Mouse (Mus musculus): ENCODE measurements at regions not wholly inside any gene's neighbourhood (a gene's known extent, or its start where the extent isn't known, plus 50 kb on each side); places are given as distances from the start of the nearest gene placed in this dataset.

DNA sequence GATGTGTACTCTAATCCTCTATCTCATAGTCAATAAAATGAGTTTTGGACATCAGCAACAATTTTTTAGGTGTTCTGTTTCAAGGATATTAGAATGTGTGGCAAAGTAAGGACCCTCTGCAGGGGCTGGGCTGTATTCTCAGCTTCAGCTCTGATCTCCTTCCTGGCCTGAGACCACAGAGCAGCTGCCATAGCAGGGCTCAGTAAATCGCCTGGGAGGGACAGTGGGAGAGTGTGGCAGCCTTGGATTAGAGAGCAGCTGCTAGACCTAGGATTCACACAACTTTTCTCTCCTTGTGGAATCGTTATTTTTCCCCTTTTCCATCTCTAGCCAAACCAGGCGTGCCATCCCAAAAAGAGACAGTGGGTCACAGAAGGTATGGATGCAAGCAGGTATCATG, 222.8 kb downstream of the Cog6 start:
- Histone ChIP-seq H3K4me1 (peaks cover 11% of the 10 kb centered on the region), H3K27ac (no peak overlapping the region), H3K9ac (no peak overlapping the region), H3K4me3 (no peak overlapping the region), H3K4me2 (replicated peaks) (no peak overlapping the region), H3K36me3 (no peaks in the 10 kb centered on the region), H3K9me3 (no peaks in the 10 kb centered on the region), H3K27me3 (no peaks in the 10 kb centered on the region)
- 68% methylated on average over 3 of the region's 3 CpGs for WGBS
- no peak for ATAC-seq (ENCODE audit: low FRiP score, low read depth)

DNA sequence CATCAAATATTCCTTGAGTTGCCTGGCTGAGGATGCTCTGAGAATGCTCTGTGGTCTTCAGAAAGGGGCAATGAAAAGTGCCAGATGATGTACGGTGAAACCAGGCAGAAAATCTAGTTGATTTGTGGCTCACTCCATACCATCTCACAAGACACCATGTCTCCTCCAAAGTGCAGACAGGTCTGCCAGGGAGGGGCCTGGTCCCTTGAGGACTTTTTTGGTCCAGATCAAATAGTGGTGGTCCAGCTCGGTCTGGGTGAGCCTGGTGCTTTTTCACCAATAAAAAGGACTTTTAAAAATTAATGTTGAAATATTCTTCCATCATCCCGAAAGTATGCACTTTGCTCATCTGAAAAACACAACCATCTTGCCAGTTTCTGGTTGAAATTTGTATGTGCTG, 224.2 kb downstream of the Cog6 start:
- peaks cover 5% of the 10 kb centered on the region for H3K4me1 ChIP-seq
- no peak for ATAC-seq (ENCODE audit: low FRiP score, low read depth)
- H3K9ac ChIP-seq, result no peak overlapping the region
- H3K9me3 ChIP-seq, result no peaks in the 10 kb centered on the region
- H3K27me3 ChIP-seq, result no peaks in the 10 kb centered on the region
- WGBS, result 82% methylated on average over 3 of the region's 3 CpGs
- H3K4me2 ChIP-seq (replicated peaks), result no peak overlapping the region
- no peaks in the 10 kb centered on the region for H3K36me3 ChIP-seq
- no peak overlapping the region for H3K27ac ChIP-seq
- no peak overlapping the region for H3K4me3 ChIP-seq

DNA sequence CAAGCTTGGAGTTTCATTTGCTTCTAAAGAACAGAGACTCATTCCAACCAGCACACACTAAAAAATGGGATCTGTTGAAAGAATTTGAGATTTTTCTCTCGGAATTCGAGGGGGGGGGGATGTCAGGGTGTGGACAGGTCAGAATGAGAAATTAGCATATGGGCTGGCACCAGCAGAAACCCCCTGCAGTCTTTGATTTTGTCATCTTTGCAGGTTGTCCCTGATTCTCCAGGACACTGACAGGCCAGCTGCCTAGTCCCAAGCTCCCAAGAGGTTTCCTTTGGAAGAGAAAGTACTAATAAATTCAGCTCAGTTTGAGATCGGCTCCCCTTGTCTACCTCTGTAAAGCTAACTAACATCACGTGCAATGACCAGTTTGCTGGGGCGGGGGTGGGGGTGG, 224.9 kb downstream of the Cog6 start:
- H3K4me2 ChIP-seq (replicated peaks), result no peak overlapping the region
- H3K36me3 ChIP-seq, result no peaks in the 10 kb centered on the region
- 40% methylated on average over 5 of the region's 5 CpGs for WGBS
- H3K9ac ChIP-seq, result no peak overlapping the region
- no peak for ATAC-seq (ENCODE audit: low FRiP score, low read depth)
- H3K4me1 ChIP-seq, result no peaks in the 10 kb centered on the region
- H3K27me3 ChIP-seq, result no peaks in the 10 kb centered on the region
- no peaks in the 10 kb centered on the region for H3K9me3 ChIP-seq
- no peak overlapping the region for H3K27ac ChIP-seq
- H3K4me3 ChIP-seq, result no peak overlapping the region

DNA sequence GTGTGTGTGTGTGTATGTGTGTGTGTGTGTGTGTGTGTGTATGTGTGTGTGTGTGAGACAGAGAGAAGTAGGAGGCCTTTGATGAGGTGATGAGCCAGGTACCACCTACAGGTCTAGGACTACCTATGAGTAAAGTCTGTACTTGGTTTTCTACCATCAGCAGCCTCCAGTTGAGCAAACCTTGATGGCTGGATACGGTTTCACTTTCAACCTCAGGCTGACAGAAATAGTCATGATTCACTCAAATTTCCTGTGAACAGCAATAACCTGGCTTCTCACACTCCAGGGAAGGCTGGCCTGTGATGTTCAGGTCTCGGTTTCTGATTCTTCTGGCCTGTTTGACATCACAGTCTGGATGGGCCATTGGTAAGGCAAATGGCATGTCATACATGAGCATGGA, 226.1 kb downstream of the Cog6 start:
- no peak overlapping the region for H3K9ac ChIP-seq
- H3K27ac ChIP-seq, result no peak overlapping the region
- no peaks in the 10 kb centered on the region for H3K27me3 ChIP-seq
- no peak for ATAC-seq (ENCODE audit: low FRiP score, low read depth)
- no peaks in the 10 kb centered on the region for H3K9me3 ChIP-seq
- H3K4me3 ChIP-seq, result no peak overlapping the region
- H3K4me2 ChIP-seq (replicated peaks), result no peak overlapping the region
- 92% methylated on average over 2 of the region's 2 CpGs for WGBS
- no peaks in the 10 kb centered on the region for H3K4me1 ChIP-seq
- H3K36me3 ChIP-seq, result no peaks in the 10 kb centered on the region

DNA sequence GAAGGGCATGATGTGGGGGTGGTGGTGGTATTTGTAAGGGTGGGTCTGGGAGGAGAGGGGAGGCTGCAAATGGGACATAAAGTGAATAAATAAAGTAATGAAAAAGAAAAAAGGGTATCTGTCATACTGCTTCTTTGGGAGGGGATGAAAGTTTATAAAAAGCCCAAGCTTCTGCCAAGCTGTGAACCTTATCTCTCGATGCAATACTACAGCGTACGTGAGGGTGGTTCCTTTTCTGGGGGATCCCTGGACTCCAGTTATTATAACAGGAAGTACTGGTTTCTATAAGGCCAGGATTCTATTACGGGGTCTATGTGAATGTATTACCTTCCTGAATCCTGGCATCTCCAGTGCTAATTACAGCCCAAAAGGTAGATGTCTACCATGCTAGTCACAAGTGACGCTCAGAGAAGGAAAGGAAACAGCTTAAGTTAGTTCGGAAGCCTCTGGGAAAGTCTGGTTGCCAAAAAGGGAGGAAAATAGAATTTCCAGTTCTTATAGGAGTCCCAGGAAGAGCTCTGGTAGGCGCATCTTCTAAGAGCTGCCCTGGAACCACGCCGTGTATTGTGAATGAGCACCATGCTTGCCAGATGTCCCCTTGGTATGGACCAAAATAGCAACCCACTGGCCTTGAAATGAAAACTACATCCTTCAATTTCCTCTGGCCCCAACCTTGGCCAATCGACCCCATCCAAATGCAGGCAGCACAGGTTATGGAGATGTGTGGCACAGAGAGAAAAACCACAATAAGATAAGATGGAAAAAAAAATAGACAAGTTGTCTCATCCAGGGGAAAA, 228.9 kb downstream of the Cog6 start:
- H3K9ac ChIP-seq, result no peak overlapping the region
- H3K4me1 ChIP-seq, result peaks cover 5% of the 10 kb centered on the region
- H3K4me2 ChIP-seq (replicated peaks), result no peak overlapping the region
- no peak overlapping the region for H3K27ac ChIP-seq
- H3K9me3 ChIP-seq, result no peaks in the 10 kb centered on the region
- H3K36me3 ChIP-seq, result no peaks in the 10 kb centered on the region
- no peak overlapping the region for H3K4me3 ChIP-seq
- 92% methylated on average over 10 of the region's 10 CpGs for whole genome bisulfite sequencing
- H3K27me3 ChIP-seq, result no peaks in the 10 kb centered on the region
- no peak for ATAC-seq (ENCODE audit: low FRiP score, low read depth)

DNA sequence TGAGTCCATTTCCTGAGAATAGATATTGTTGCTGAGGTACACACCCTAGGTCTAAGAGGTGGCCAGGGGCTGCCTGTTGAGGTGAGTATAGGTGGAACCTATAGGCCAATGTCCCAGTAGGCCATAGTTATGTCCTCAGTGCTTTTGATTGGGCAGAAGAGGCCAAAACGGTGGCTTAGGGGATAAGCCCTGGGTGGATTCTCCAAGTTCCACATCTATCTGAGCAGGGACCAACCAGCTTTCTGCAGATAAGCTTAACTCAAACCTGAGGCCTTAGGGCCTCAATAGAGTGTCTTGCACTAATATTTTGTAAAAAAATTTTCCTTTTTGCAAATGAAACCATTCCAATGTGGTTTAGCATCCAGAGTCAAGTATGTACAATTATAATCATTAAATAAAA, 231.4 kb downstream of the Cog6 start:
- 85% methylated on average over 1 of the region's 1 CpGs for WGBS
- H3K4me1 ChIP-seq, result peaks cover 5% of the 10 kb centered on the region
- H3K36me3 ChIP-seq, result no peaks in the 10 kb centered on the region
- H3K9me3 ChIP-seq, result no peaks in the 10 kb centered on the region
- no peak overlapping the region for H3K9ac ChIP-seq
- H3K4me2 ChIP-seq (replicated peaks), result no peak overlapping the region
- H3K4me3 ChIP-seq, result no peak overlapping the region
- ATAC-seq (ENCODE audit: low FRiP score, low read depth), result no peak
- no peaks in the 10 kb centered on the region for H3K27me3 ChIP-seq
- no peak overlapping the region for H3K27ac ChIP-seq

DNA sequence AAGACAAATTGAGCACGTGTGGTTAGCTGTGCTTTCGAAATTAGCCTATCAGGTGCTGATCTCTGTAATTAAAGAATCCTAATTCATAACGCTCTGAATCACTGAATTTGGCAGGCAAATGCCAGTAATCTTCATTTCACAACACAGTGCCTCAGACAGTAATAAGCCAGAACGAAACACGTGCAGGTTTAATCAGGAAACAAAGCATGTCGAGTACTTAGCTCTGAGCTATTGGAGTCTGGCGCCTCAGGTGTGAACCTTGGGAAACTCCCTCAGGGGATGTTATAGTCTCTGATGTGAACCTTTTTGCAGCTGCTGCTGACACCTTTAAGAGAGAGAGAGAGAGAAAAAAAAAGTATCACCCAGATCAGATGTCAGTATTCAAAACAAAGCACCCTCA, 232.6 kb downstream of the Cog6 start:
- Histone ChIP-seq H3K36me3 (no peaks in the 10 kb centered on the region), H3K4me1 (peaks cover 5% of the 10 kb centered on the region), H3K27me3 (0 out of 2 replicates have a peak, but pooled peaks cover 4% of the 10 kb centered on the region), H3K9me3 (no peaks in the 10 kb centered on the region), H3K4me2 (replicated peaks) (no peak overlapping the region), H3K27ac (no peak overlapping the region), H3K4me3 (no peak overlapping the region), H3K9ac (no peak overlapping the region)
- ATAC-seq (ENCODE audit: low FRiP score, low read depth), result no peak
- 30% methylated on average over 7 of the region's 7 CpGs for WGBS

DNA sequence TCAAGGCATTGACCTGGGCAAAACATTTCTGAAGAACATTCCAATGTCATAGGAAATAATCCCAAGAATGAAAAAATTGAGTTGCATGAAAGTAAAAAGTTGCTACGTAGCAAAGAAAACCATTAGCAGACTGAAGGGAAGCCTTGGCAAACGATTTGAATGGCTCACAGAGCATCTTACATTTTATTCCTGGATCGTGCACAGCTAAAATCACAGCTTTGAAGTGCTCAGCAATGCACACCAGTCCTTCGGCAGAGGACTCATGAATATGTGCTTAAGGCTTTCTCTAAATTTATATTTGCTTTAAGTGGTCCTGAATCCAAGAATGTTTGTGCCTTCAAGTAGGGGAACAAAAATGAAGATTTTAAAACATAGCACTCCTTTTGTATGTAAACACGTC, 234.5 kb downstream of the Cog6 start:
- Histone ChIP-seq H3K4me3 (no peak overlapping the region), H3K36me3 (no peaks in the 10 kb centered on the region), H3K9ac (no peak overlapping the region), H3K9me3 (no peaks in the 10 kb centered on the region), H3K4me1 (peaks cover 5% of the 10 kb centered on the region), H3K27ac (no peak overlapping the region), H3K4me2 (replicated peaks) (no peak overlapping the region), H3K27me3 (0 out of 2 replicates have a peak, but pooled peaks cover 4% of the 10 kb centered on the region)
- 80% methylated on average over 5 of the region's 5 CpGs for WGBS
- no peak for ATAC-seq (ENCODE audit: low FRiP score, low read depth)

DNA sequence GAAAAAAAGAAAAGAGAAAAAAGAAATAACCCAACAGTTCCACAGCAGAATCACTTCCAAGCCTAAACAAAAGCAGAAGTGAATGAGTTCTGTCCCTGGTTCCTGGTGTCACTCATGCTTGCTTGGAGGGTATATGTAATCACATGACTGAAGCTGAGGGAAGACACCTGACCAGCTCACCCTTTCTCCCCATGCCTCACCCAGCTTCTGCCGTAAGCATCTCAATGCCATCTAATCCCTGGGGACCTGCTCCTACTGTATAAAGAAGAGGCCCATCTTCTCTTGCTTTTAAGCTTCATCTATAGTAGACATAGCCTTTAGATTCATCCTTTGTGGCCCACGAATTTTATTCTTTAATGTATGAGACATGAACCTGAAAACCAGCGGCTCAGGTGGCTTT, 235.5 kb downstream of the Cog6 start:
- Histone ChIP-seq H3K4me3 (no peak overlapping the region), H3K4me2 (replicated peaks) (no peak overlapping the region), H3K9ac (no peak overlapping the region), H3K9me3 (no peaks in the 10 kb centered on the region), H3K27ac (no peak overlapping the region), H3K36me3 (no peaks in the 10 kb centered on the region), H3K27me3 (0 out of 2 replicates have a peak, but pooled peaks cover 4% of the 10 kb centered on the region), H3K4me1 (peaks cover 5% of the 10 kb centered on the region)
- ATAC-seq (ENCODE audit: low FRiP score, low read depth), result no peak
- 84% methylated on average over 3 of the region's 3 CpGs for WGBS

DNA sequence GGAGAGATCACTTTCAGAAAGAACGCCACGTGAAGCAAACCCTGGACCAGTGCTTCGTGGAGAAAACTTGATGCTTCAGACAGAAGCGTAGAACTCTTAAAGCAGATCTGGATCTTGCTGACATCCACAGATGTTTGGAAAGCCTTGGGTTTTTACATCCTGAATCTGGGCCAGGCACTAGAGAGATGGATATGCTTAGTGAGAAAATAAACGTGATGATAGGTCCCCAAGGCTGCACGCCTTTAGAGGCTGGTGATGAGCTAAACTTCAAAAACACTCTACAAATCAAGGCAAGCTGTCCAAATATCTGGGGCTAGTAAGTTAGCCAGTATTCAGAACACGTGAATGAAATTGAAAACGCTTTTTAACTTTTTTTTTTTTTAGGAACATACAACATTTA, 236.7 kb downstream of the Cog6 start:
- Histone ChIP-seq H3K27me3 (0 out of 2 replicates have a peak, but pooled peaks cover 4% of the 10 kb centered on the region), H3K4me1 (peaks cover 5% of the 10 kb centered on the region), H3K9me3 (no peaks in the 10 kb centered on the region), H3K9ac (no peak overlapping the region), H3K4me3 (no peak overlapping the region), H3K36me3 (no peaks in the 10 kb centered on the region), H3K4me2 (replicated peaks) (no peak overlapping the region), H3K27ac (no peak overlapping the region)
- WGBS, result 71% methylated on average over 8 of the region's 8 CpGs
- ATAC-seq (ENCODE audit: low FRiP score, low read depth), result no peak

DNA sequence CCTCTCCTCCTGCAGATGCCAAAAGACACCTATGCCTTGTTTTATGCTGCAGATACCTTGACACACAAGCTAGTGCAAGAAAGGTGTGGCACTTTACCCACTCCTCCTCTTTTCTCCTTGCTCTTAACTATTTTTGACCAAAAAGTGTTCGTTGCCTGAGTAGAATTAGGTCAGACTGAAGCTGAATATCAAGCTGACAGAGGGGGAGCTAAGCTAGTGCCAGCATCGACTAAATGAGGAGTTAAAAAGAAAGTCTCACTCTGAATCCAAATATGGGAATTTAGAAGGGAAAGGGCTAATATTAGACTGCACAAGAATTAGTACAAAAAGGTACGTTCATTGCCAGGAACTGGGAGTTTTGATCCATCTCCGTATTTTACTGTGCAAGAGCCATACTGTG, 241.2 kb downstream of the Cog6 start:
- Histone ChIP-seq H3K9ac (no peak overlapping the region), H3K27ac (no peak overlapping the region), H3K4me2 (replicated peaks) (no peak overlapping the region), H3K4me3 (no peak overlapping the region), H3K4me1 (no peaks in the 10 kb centered on the region), H3K9me3 (no peaks in the 10 kb centered on the region), H3K36me3 (no peaks in the 10 kb centered on the region), H3K27me3 (0 out of 2 replicates have a peak, but pooled peaks cover 4% of the 10 kb centered on the region)
- no peak for ATAC-seq (ENCODE audit: low FRiP score, low read depth)
- WGBS, result 73% methylated on average over 4 of the region's 4 CpGs

DNA sequence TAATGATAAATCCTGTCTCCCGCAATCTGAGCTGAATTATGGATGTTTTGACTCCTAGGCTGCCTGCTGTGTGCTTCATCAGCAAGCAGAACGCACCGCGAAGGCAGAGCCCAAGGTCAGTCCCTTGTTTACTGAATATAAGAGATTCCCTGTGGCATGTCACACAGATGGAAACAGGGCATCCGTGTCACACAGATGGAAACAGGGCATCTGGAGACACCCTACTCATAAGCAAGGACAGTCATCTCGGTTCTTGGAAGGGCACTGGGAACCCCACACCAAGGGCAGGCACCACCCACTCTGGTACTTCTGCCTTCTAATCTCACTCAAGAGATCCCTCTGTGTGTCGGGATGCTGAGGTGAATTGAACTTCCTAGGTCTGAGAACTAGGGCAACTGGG, 241.9 kb downstream of the Cog6 start:
- Histone ChIP-seq H3K27me3 (peaks cover 9% of the 10 kb centered on the region; the same call in 1 of the 2 replicates), H3K4me1 (no peaks in the 10 kb centered on the region), H3K9ac (no peak overlapping the region), H3K9me3 (no peaks in the 10 kb centered on the region), H3K4me2 (replicated peaks) (no peak overlapping the region), H3K36me3 (no peaks in the 10 kb centered on the region), H3K4me3 (no peak overlapping the region), H3K27ac (no peak overlapping the region)
- 78% methylated on average over 7 of the region's 7 CpGs for WGBS
- ATAC-seq (ENCODE audit: low FRiP score, low read depth), result no peak

DNA sequence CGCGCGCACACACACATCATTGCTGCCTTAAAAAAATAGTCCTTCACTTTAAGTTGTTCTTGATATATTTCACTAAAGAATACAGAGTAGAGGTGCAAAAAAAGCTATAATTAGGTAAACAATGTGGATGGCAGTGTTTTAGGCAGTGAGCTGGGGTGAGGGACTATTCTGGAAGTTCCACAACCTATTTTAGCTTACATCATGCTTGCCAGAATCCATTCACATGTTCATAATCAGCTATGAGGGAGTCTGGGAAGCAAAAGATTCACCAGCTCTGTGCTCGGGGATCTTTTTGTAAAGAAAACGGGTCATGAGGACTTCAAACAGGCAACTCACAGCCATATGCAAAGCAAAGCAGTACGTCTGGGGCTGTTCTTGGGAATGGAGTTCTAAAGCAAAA, 242.3 kb downstream of the Cog6 start:
- Histone ChIP-seq H3K4me3 (no peak overlapping the region), H3K9ac (no peak overlapping the region), H3K4me2 (replicated peaks) (no peak overlapping the region), H3K36me3 (no peaks in the 10 kb centered on the region), H3K27me3 (peaks cover 5% of the 10 kb centered on the region; the same call in 1 of the 2 replicates), H3K9me3 (no peaks in the 10 kb centered on the region), H3K27ac (no peak overlapping the region), H3K4me1 (no peaks in the 10 kb centered on the region)
- WGBS, result 90% methylated on average over 6 of the region's 6 CpGs
- ATAC-seq (ENCODE audit: low FRiP score, low read depth), result no peak

Data from limb, embryonic 13.5 days (tissue).